8 mouse cellular contexts compared by ENCODE assay signal in genomic region chr2:32914896-32915295, GRCm38 (mm10). TPM values are rescaled to one million over a fixed set of nuclear protein-coding genes. Genes with fewer than 3 reads are reported as not detected.
DNase-seq lines count a peak whose midpoint lies in the region; ATAC-seq and TF ChIP-seq lines count a peak whose summit lies in the region.

No protein-coding gene starts in this region.

- H3K4me1 ChIP-seq in heart, embryonic 11.5 days (ENCODE audit: control insufficient read depth, insufficient read depth, low read length), result peaks cover 18% of the 10 kb centered on the region
- peaks cover 41% of the 10 kb centered on the region for H3K4me1 ChIP-seq in lung, embryonic 15.5 days
- peaks cover 10% of the 10 kb centered on the region for H3K4me1 ChIP-seq in stomach, postnatal 0 days (replicated peaks; ENCODE audit: control insufficient read depth, insufficient read depth)

- TF ChIP-seq EP300 in stomach, postnatal 0 days (optimal IDR thresholded peaks at IDR 0.05), result no peak

- H3K4me2 ChIP-seq in heart, embryonic 11.5 days, result no peak overlapping the region
- no peak overlapping the region for H3K4me2 ChIP-seq in lung, embryonic 15.5 days
- 0 out of 2 replicates have a peak overlapping the region, but pooled peaks have one; percentile 20 for H3K4me2 ChIP-seq in stomach, postnatal 0 days (replicated peaks; ENCODE audit: low read depth)

- H3K9ac ChIP-seq in heart, embryonic 11.5 days (ENCODE audit: low read depth, low read length), result no peak overlapping the region; the same call in 1 of the 2 replicates
- peak overlapping the region; percentile 3 for H3K9ac ChIP-seq in lung, embryonic 15.5 days
- H3K9ac ChIP-seq in stomach, postnatal 0 days (ENCODE audit: low read length), result peak overlapping the region; percentile 45

- no peaks in the 10 kb centered on the region for H3K27me3 ChIP-seq in heart, embryonic 11.5 days (ENCODE audit: control insufficient read depth, insufficient read depth, low read length)
- no peaks in the 10 kb centered on the region for H3K27me3 ChIP-seq in lung, embryonic 15.5 days
- H3K27me3 ChIP-seq in stomach, postnatal 0 days (ENCODE audit: control insufficient read depth, insufficient read depth, low read length), result no peaks in the 10 kb centered on the region

- no peak overlapping the region for H3K4me3 ChIP-seq in heart, embryonic 11.5 days (ENCODE audit: low read depth, low read length)
- H3K4me3 ChIP-seq in lung, embryonic 15.5 days, result no peak overlapping the region
- H3K4me3 ChIP-seq in stomach, postnatal 0 days (ENCODE audit: low read depth, low read length), result no peak overlapping the region

- H3K36me3 ChIP-seq in heart, embryonic 11.5 days (ENCODE audit: control insufficient read depth, insufficient read depth, low read length), result peaks cover 18% of the 10 kb centered on the region
- peaks cover 77% of the 10 kb centered on the region for H3K36me3 ChIP-seq in lung, embryonic 15.5 days
- H3K36me3 ChIP-seq in stomach, postnatal 0 days (ENCODE audit: control insufficient read depth, insufficient read depth, low read length), result peaks cover 27% of the 10 kb centered on the region

- WGBS in heart, embryonic 11.5 days (ENCODE audit: insufficient replicate concordance), result 18% methylated on average over 3 of the region's 3 CpGs
- WGBS in lung, embryonic 15.5 days, result 33% methylated on average over 3 of the region's 3 CpGs
- WGBS in stomach, postnatal 0 days, result 34% methylated on average over 3 of the region's 3 CpGs

- ATAC-seq in heart, embryonic 11.5 days (replicated peaks; ENCODE audit: insufficient number of reproducible peaks, low FRiP score, low TSS enrichment), result peak; percentile 76
- peak; percentile 78 for ATAC-seq in lung, embryonic 15.5 days (ENCODE audit: borderline replicate concordance, extremely low read depth, low FRiP score, low TSS enrichment)
- ATAC-seq in stomach, postnatal 0 days (ENCODE audit: low FRiP score, low TSS enrichment), result peak; percentile 45

- H3K9me3 ChIP-seq in heart, embryonic 11.5 days (replicated peaks; ENCODE audit: control insufficient read depth, low read length), result no peaks in the 10 kb centered on the region
- H3K9me3 ChIP-seq in lung, embryonic 15.5 days, result no peaks in the 10 kb centered on the region
- no peaks in the 10 kb centered on the region for H3K9me3 ChIP-seq in stomach, postnatal 0 days (ENCODE audit: control insufficient read depth, low read length)

- peak; percentile 74 for DNase-seq in adrenal gland, adult 2 months
- DNase-seq in embryo, embryonic 9.5 days (ENCODE audit: extremely low spot score), result peak; percentile 41
- peak; percentile 62 for DNase-seq in kidney, adult 9 months
- DNase-seq in stomach, postnatal 0 days (ENCODE audit: low spot score), result peak; percentile 59
- no peak for DNase-seq in B cell, adult 2 months
- no peak for DNase-seq in layer of hippocampus, postnatal 36 days

- TF ChIP-seq CTCF in stomach, postnatal 0 days (IDR thresholded peaks at IDR 0.05; ENCODE audit: low read depth), result no peak

- peak overlapping the region; percentile 96 for H3K27ac ChIP-seq in heart, embryonic 11.5 days (ENCODE audit: low read depth, low read length)
- H3K27ac ChIP-seq in lung, embryonic 15.5 days, result peak overlapping the region; percentile 92
- H3K27ac ChIP-seq in stomach, postnatal 0 days (replicated peaks), result peak overlapping the region; percentile 90

RNA-seq across cellular contexts. Expression of gene Fam129b, which starts 39.0 kb away (rescaled TPM):
- 10 to 100 TPM; 14.8 to 27.4 TPM for total RNA-seq in adrenal gland, adult 2 months (2021)
- polyA plus RNA-seq in adrenal gland, adult 2 months (2012; rRNA removed), result 20.1 and 21.6 TPM in 2 replicates
- 21.5 and 24.2 TPM in 2 replicates for polyA plus RNA-seq in heart, embryonic 11.5 days (2014; fragmentation: Nextera tagmentation; extraction: Ambion mirVana)
- polyA plus RNA-seq in lung, embryonic 15.5 days (2015; fragmentation: Nextera tagmentation; extraction: Ambion mirVana), result 114 and 117 TPM in 2 replicates
- 90.7 and 101 TPM in 2 replicates for polyA plus RNA-seq in stomach, postnatal 0 days (2015; fragmentation: Nextera tagmentation; extraction: Ambion mirVana)
- total RNA-seq in layer of hippocampus, postnatal 36 days (2021), result 10 to 100 TPM; 14.0 to 17.7 TPM

RNA-seq across cellular contexts. Expression of gene Rpl12, which starts 46.5 kb away (rescaled TPM):
- total RNA-seq in adrenal gland, adult 2 months (2021), result 100 to 1,000 TPM; 136 to 149 TPM
- 146 and 165 TPM in 2 replicates for polyA plus RNA-seq in adrenal gland, adult 2 months (2012; rRNA removed)
- 131 and 158 TPM in 2 replicates for polyA plus RNA-seq in heart, embryonic 11.5 days (2014; fragmentation: Nextera tagmentation; extraction: Ambion mirVana)
- 164 and 167 TPM in 2 replicates for polyA plus RNA-seq in lung, embryonic 15.5 days (2015; fragmentation: Nextera tagmentation; extraction: Ambion mirVana)
- 141 and 157 TPM in 2 replicates for polyA plus RNA-seq in stomach, postnatal 0 days (2015; fragmentation: Nextera tagmentation; extraction: Ambion mirVana)
- 100 to 1,000 TPM; 110 to 112 TPM for total RNA-seq in layer of hippocampus, postnatal 36 days (2021)

RNA-seq across cellular contexts. Expression of gene Lrsam1, which starts 46.5 kb away (rescaled TPM):
- total RNA-seq in adrenal gland, adult 2 months (2021), result 10 to 100 TPM; 18.0 to 25.6 TPM
- polyA plus RNA-seq in adrenal gland, adult 2 months (2012; rRNA removed), result 24.8 and 26.0 TPM in 2 replicates
- 6.7 and 7.4 TPM in 2 replicates for polyA plus RNA-seq in heart, embryonic 11.5 days (2014; fragmentation: Nextera tagmentation; extraction: Ambion mirVana)
- polyA plus RNA-seq in lung, embryonic 15.5 days (2015; fragmentation: Nextera tagmentation; extraction: Ambion mirVana), result 7.5 and 9.7 TPM in 2 replicates
- polyA plus RNA-seq in stomach, postnatal 0 days (2015; fragmentation: Nextera tagmentation; extraction: Ambion mirVana), result 5.3 and 5.5 TPM in 2 replicates
- total RNA-seq in layer of hippocampus, postnatal 36 days (2021), result 10 to 100 TPM; 32.4 to 34.7 TPM

Comparison
In these comparisons a context has a peak if more than half of its experiments do, and no peak if none do; other contexts are left out.
1. DNase-seq: peak in adrenal gland, adult 2 months (single experiment), embryo, embryonic 9.5 days (single experiment), kidney, adult 9 months (single experiment) and stomach, postnatal 0 days (single experiment); none in B cell, adult 2 months (0 of 2) and layer of hippocampus, postnatal 36 days (0 of 2).
2. Peak in every context shown above with its lines, with median percentiles within 50 percentile points of each other: ATAC-seq and H3K27ac ChIP-seq.